Mouse (Mus musculus) neural tube, embryonic 14.5 days (tissue): Measurements from ENCODE around the gene Nepro. TPM values are rescaled to one million over a fixed set of nuclear protein-coding genes. Genes with fewer than 3 reads are reported as not detected.

ENCODE experiments used
- ATAC-seq: fragments of 200-750 bp; cut with Nextera tagmentation; 2 replicates; pipeline ENCODE4 v1.8.0; 2017; ENCODE audit warnings: low read depth, mild to moderate bottlenecking, moderate TSS enrichment, moderate library complexity
- H3K27ac ChIP-seq: fragments of 300-500 bp; sonication (generic); 2 replicates; pipeline ENCODE4 v1.5.1; 2014; ENCODE audit warnings: low read depth, mild to moderate bottlenecking, control low read depth, low read length, moderate library complexity, mixed read lengths
- H3K27me3 ChIP-seq: fragments of 300-500 bp; sonication (generic); 2 replicates; pipeline ENCODE4 v1.6.1; 2014; ENCODE audit warnings: low read length; ENCODE audit not compliant: control insufficient read depth, insufficient read depth
- H3K36me3 ChIP-seq: fragments of 300-500 bp; sonication (generic); 2 replicates; pipeline ENCODE4 v1.6.1; 2014; ENCODE audit warnings: low read length, mixed read lengths; ENCODE audit not compliant: control insufficient read depth, insufficient read depth
- H3K4me1 ChIP-seq: fragments of 300-500 bp; sonication (generic); 2 replicates; pipeline ENCODE4 v1.6.1; 2014; ENCODE audit warnings: low read length; ENCODE audit not compliant: control insufficient read depth, insufficient read depth
- H3K4me2 ChIP-seq: fragments of 300-500 bp; sonication (generic); 2 replicates; pipeline ENCODE4 v1.6.1; 2014; ENCODE audit warnings: mild to moderate bottlenecking, low read depth, low read length, control low read depth
- H3K4me3 ChIP-seq: fragments of 300-500 bp; sonication (generic); 2 replicates; pipeline ENCODE4 v1.5.1; 2014; ENCODE audit warnings: low read depth, low read length, control low read depth, mixed read lengths
- H3K9ac ChIP-seq: fragments of 300-500 bp; sonication (generic); replicated peaks from 2 replicates; pipeline ENCODE4 v1.6.1; 2014; ENCODE audit warnings: low read depth, mild to moderate bottlenecking, control low read depth, low read length, mixed read lengths
- H3K9me3 ChIP-seq: fragments of 300-500 bp; sonication (generic); 2 replicates; pipeline ENCODE4 v1.6.1; 2016; ENCODE audit warnings: low read length; ENCODE audit not compliant: control insufficient read depth
- WGBS: fragments of 180-500 bp; shearing (Covaris S2); extraction: QIAGEN DNeasy Blood & Tissue Kit; methylation state at CpG from one replicate; pipeline ENCODE4 v1.1.7; 2014; 5-methylcytosine and 5-hydroxymethylcytosine counted together
- polyA plus RNA-seq: library from polyadenylated mRNA; unstranded; fragments of >200 nt; fragmentation: Nextera tagmentation; extraction: Ambion mirVana; gene quantifications from 2 replicates; pipeline ENCODE4 v1.2.1, GENCODE M21; 2014

Gene Nepro
- polyA plus RNA-seq, 1 experiment from 2014 or later, result 5.4 TPM

GRCm38 (mm10) chr16:44767967-44768366 is 43.9 kb downstream of the Nepro start:
- ATAC-seq, result peak; percentile 80; the same call in 1 of the 2 replicates
- 60% methylated on average over 2 of the region's 2 CpGs for WGBS
- no peaks in the 10 kb centered on the region for H3K27me3 ChIP-seq

GRCm38 (mm10) chr16:44772577-44772976 is 48.5 kb downstream of the Nepro start:
- Histone ChIP-seq H3K27ac (no peak overlapping the region), H3K27me3 (no peaks in the 10 kb centered on the region), H3K4me3 (no peak overlapping the region), H3K9ac (no peak overlapping the region), H3K4me1 (no peaks in the 10 kb centered on the region), H3K36me3 (no peaks in the 10 kb centered on the region), H3K4me2 (no peak overlapping the region), H3K9me3 (no peaks in the 10 kb centered on the region)
- 74% methylated on average over 6 of the region's 6 CpGs for WGBS
- ATAC-seq, result no peak

More at GRCm38 (mm10) chr16:44767967-44768366, 43.9 kb downstream of the Nepro start:
- Histone ChIP-seq H3K9ac (no peak overlapping the region), H3K36me3 (no peaks in the 10 kb centered on the region), H3K4me1 (no peaks in the 10 kb centered on the region), H3K27ac (no peak overlapping the region), H3K4me3 (no peak overlapping the region), H3K4me2 (no peak overlapping the region), H3K9me3 (no peaks in the 10 kb centered on the region)

- Histone ChIP-seq H3K9me3 (no peaks in the 10 kb centered on the region), H3K4me1 (no peaks in the 10 kb centered on the region), H3K4me3 (no peak overlapping the region), H3K27ac (no peak overlapping the region), H3K36me3 (no peaks in the 10 kb centered on the region), H3K4me2 (no peak overlapping the region), H3K9ac (no peak overlapping the region), H3K27me3 (no peaks in the 10 kb centered on the region)
- WGBS, result 86% methylated on average over 3 of the region's 3 CpGs
- no peak for ATAC-seq
Observed at GRCm38 (mm10) chr16:44773673-44774072, 49.6 kb downstream of the Nepro start.

- no peaks in the 10 kb centered on the region for H3K4me1 ChIP-seq
- H3K27ac ChIP-seq, result no peak overlapping the region
- no peak overlapping the region for H3K4me2 ChIP-seq
- WGBS, result 91% methylated on average over 6 of the region's 6 CpGs
- H3K27me3 ChIP-seq, result no peaks in the 10 kb centered on the region
- no peak for ATAC-seq
- H3K4me3 ChIP-seq, result no peak overlapping the region
- H3K9me3 ChIP-seq, result no peaks in the 10 kb centered on the region
- H3K36me3 ChIP-seq, result no peaks in the 10 kb centered on the region
- no peak overlapping the region for H3K9ac ChIP-seq
Observed at GRCm38 (mm10) chr16:44774201-44774600, 50.1 kb downstream of the Nepro start.

- Histone ChIP-seq H3K27ac (no peak overlapping the region), H3K36me3 (no peaks in the 10 kb centered on the region), H3K4me1 (no peaks in the 10 kb centered on the region), H3K4me3 (no peak overlapping the region), H3K9me3 (no peaks in the 10 kb centered on the region), H3K27me3 (no peaks in the 10 kb centered on the region), H3K9ac (no peak overlapping the region), H3K4me2 (no peak overlapping the region)
- ATAC-seq, result no peak
- 82% methylated on average over 17 of the region's 17 CpGs for WGBS
Observed at GRCm38 (mm10) chr16:44778538-44779147, 54.5 kb downstream of the Nepro start.

GRCm38 (mm10) chr16:44779494-44779893 is 55.4 kb downstream of the Nepro start:
- H3K4me2 ChIP-seq, result no peak overlapping the region
- no peak for ATAC-seq
- WGBS, result 95% methylated on average over 5 of the region's 5 CpGs
- no peaks in the 10 kb centered on the region for H3K4me1 ChIP-seq
- H3K9ac ChIP-seq, result no peak overlapping the region
- no peak overlapping the region for H3K27ac ChIP-seq
- no peaks in the 10 kb centered on the region for H3K36me3 ChIP-seq
- H3K4me3 ChIP-seq, result no peak overlapping the region
- H3K27me3 ChIP-seq, result no peaks in the 10 kb centered on the region
- no peaks in the 10 kb centered on the region for H3K9me3 ChIP-seq

GRCm38 (mm10) chr16:44780751-44781150 is 56.6 kb downstream of the Nepro start:
- ATAC-seq, result no peak
- 76% methylated on average over 4 of the region's 4 CpGs for WGBS
- Histone ChIP-seq H3K36me3 (no peaks in the 10 kb centered on the region), H3K27me3 (no peaks in the 10 kb centered on the region), H3K4me1 (no peaks in the 10 kb centered on the region), H3K4me2 (no peak overlapping the region), H3K9me3 (no peaks in the 10 kb centered on the region), H3K4me3 (no peak overlapping the region), H3K9ac (no peak overlapping the region), H3K27ac (no peak overlapping the region)

Other genes with a start within 250 kb of the Nepro start
- gene Boc, start 165.4 kb upstream of the Nepro start, polyA plus RNA-seq, result 7.8 and 9.9 TPM in 2 replicates
- 42.3 and 44.9 TPM in 2 replicates for gene Gtpbp8, start 22.1 kb downstream of the Nepro start, polyA plus RNA-seq
- 0.29 and 0.41 TPM in 2 replicates for gene Cd200r1, start 41.4 kb downstream of the Nepro start, polyA plus RNA-seq
- gene Cd200r4, start 87.4 kb downstream of the Nepro start, polyA plus RNA-seq, result not detected in 2 replicates
- gene Cd200r2, start 142.8 kb downstream of the Nepro start, polyA plus RNA-seq, result 0.15 TPM in 2 replicates
- gene Cd200r3, start 219.4 kb downstream of the Nepro start, polyA plus RNA-seq, result not detected in 2 replicates